11 mouse cellular contexts compared by ENCODE assay signal in genomic region chr11:78531046-78531445, GRCm38 (mm10). TPM values are rescaled to one million over a fixed set of nuclear protein-coding genes. Genes with fewer than 3 reads are reported as not detected.
A peak's percentile ranks its signal among the peaks of the same experiment; 100 is the strongest.
DNase-seq lines count a peak whose midpoint lies in the region; ATAC-seq lines count a peak whose summit lies in the region.
"Had no signal": no experiment of that assay in that cellular context is flagged by ENCODE, and none has a peak within 500 bp of the region (broad histone marks: within the 10 kb centered on the region; RNA-seq: fewer than 3 reads in every experiment).

No protein-coding gene starts in this region.

- H3K27ac ChIP-seq in heart, embryonic 15.5 days: peak overlapping the region; percentile 73
- H3K27ac ChIP-seq: hindbrain, embryonic 12.5 days; macrophage had no signal

- ATAC-seq in heart, embryonic 15.5 days (replicated peaks; ENCODE audit: insufficient number of reproducible peaks, insufficient read depth, low FRiP score, low read depth): no peak; the same call in 1 of the 2 replicates
- ATAC-seq in inflammation-experienced regulatory T-cells, adult 6 months: no peak

- no peaks in the 10 kb centered on the region for H3K9me3 ChIP-seq in heart, embryonic 15.5 days (replicated peaks)
- H3K9me3 ChIP-seq: hindbrain, embryonic 12.5 days had no signal

- no peak overlapping the region for H3K9ac ChIP-seq in heart, embryonic 15.5 days
- H3K9ac ChIP-seq: hindbrain, embryonic 12.5 days had no signal

- DNase-seq in cerebellum, postnatal 14 days: peak; percentile 33 to 52
- DNase-seq in cerebellum, postnatal 25 days: no peak
- peak; percentile 32 for DNase-seq in adrenal gland, postnatal 25 days
- peak; percentile 80 to 81 for DNase-seq in kidney, postnatal 25 days
- DNase-seq in left cerebral cortex, adult 18-20 months (ENCODE audit: low spot score in 2 of 2): no peak
- DNase-seq in layer of hippocampus, postnatal 25 days (ENCODE audit: extremely low spot score in 1 of 2, low spot score in 1 of 2): no peak
- DNase-seq: thymus, postnatal 4 days had no signal

- peaks cover 23% of the 10 kb centered on the region for H3K4me1 ChIP-seq in heart, embryonic 15.5 days (replicated peaks)

- 53% methylated on average over 6 of the region's 6 CpGs for WGBS in heart, embryonic 15.5 days

- no peaks in the 10 kb centered on the region for H3K27me3 ChIP-seq in heart, embryonic 15.5 days
- H3K27me3 ChIP-seq: hindbrain, embryonic 12.5 days had no signal

- H3K4me3 ChIP-seq in heart, embryonic 15.5 days: no peak overlapping the region
- H3K4me3 ChIP-seq: hindbrain, embryonic 12.5 days had no signal

- peak overlapping the region; percentile 11; the same call in 1 of the 2 replicates for H3K4me2 ChIP-seq in heart, embryonic 15.5 days
- H3K4me2 ChIP-seq: hindbrain, embryonic 12.5 days had no signal

- H3K36me3 ChIP-seq in heart, embryonic 15.5 days: peaks cover 38% of the 10 kb centered on the region

RNA-seq across cellular contexts. Expression of gene Tnfaip1, which starts 5.1 kb away (rescaled TPM):
- total RNA-seq in adrenal gland, postnatal 25 days (2021): 40.6 and 45.9 TPM in 2 replicates
- 63.7 and 73.0 TPM in 2 replicates for polyA plus RNA-seq in heart, embryonic 15.5 days (2015; fragmentation: Nextera tagmentation; extraction: Ambion mirVana)
- total RNA-seq in left cerebral cortex, adult 18-20 months (2021): 10 to 100 TPM; 35.3 to 36.7 TPM
- 10 to 100 TPM; 34.7 to 35.5 TPM for total RNA-seq in layer of hippocampus, postnatal 25 days (2021)
- 10 to 100 TPM; 14.6 to 20.3 (median 16.9) TPM for polyA plus RNA-seq in inflammation-experienced regulatory T-cells, adult 6 months (2017; shearing (Covaris generic))

RNA-seq across cellular contexts. Expression of gene Ift20, which starts 5.1 kb away (rescaled TPM):
- 81.9 and 97.8 TPM in 2 replicates for total RNA-seq in adrenal gland, postnatal 25 days (2021)
- polyA plus RNA-seq in heart, embryonic 15.5 days (2015; fragmentation: Nextera tagmentation; extraction: Ambion mirVana): 97.5 and 106 TPM in 2 replicates
- total RNA-seq in left cerebral cortex, adult 18-20 months (2021): 10 to 100 TPM; 81.6 to 85.9 TPM
- total RNA-seq in layer of hippocampus, postnatal 25 days (2021): 10 to 100 TPM; 80.0 to 83.0 TPM
- polyA plus RNA-seq in inflammation-experienced regulatory T-cells, adult 6 months (2017; shearing (Covaris generic)): 100 to 1,000 TPM; 104 to 117 (median 111) TPM

RNA-seq across cellular contexts. Expression of gene Poldip2, which starts 19.1 kb away (rescaled TPM):
- 155 and 159 TPM in 2 replicates for total RNA-seq in adrenal gland, postnatal 25 days (2021)
- polyA plus RNA-seq in heart, embryonic 15.5 days (2015; fragmentation: Nextera tagmentation; extraction: Ambion mirVana): 157 and 162 TPM in 2 replicates
- 100 to 1,000 TPM; 106 to 118 TPM for total RNA-seq in left cerebral cortex, adult 18-20 months (2021)
- total RNA-seq in layer of hippocampus, postnatal 25 days (2021): 100 to 1,000 TPM; 122 TPM
- 10 to 100 TPM; 12.4 to 16.8 (median 13.2) TPM for polyA plus RNA-seq in inflammation-experienced regulatory T-cells, adult 6 months (2017; shearing (Covaris generic))

RNA-seq across cellular contexts. Expression of gene Tmem199, which starts 19.1 kb away (rescaled TPM):
- 32.1 and 35.9 TPM in 2 replicates for total RNA-seq in adrenal gland, postnatal 25 days (2021)
- polyA plus RNA-seq in heart, embryonic 15.5 days (2015; fragmentation: Nextera tagmentation; extraction: Ambion mirVana): 36.3 and 37.8 TPM in 2 replicates
- total RNA-seq in left cerebral cortex, adult 18-20 months (2021): 10 to 100 TPM; 44.2 to 45.6 TPM
- total RNA-seq in layer of hippocampus, postnatal 25 days (2021): 10 to 100 TPM; 40.7 to 44.5 TPM
- polyA plus RNA-seq in inflammation-experienced regulatory T-cells, adult 6 months (2017; shearing (Covaris generic)): 10 to 100 TPM; 42.2 to 59.5 (median 54.9) TPM

RNA-seq across cellular contexts. Expression of gene Tmem97, which starts 19.5 kb away (rescaled TPM):
- 63.8 and 70.1 TPM in 2 replicates for total RNA-seq in adrenal gland, postnatal 25 days (2021)
- polyA plus RNA-seq in heart, embryonic 15.5 days (2015; fragmentation: Nextera tagmentation; extraction: Ambion mirVana): 43.8 and 48.7 TPM in 2 replicates
- 10 to 100 TPM; 20.5 to 24.6 TPM for total RNA-seq in left cerebral cortex, adult 18-20 months (2021)
- total RNA-seq in layer of hippocampus, postnatal 25 days (2021): 10 to 100 TPM; 14.4 to 15.5 TPM
- polyA plus RNA-seq in inflammation-experienced regulatory T-cells, adult 6 months (2017; shearing (Covaris generic)): 10 to 100 TPM; 15.0 to 38.9 (median 18.8) TPM

Comparison
In these comparisons a context has a peak if more than half of its experiments do, and no peak if none do; other contexts are left out.
1. DNase-seq: peak in cerebellum, postnatal 14 days (2 of 2), adrenal gland, postnatal 25 days (single experiment) and kidney, postnatal 25 days (2 of 2); none in cerebellum, postnatal 25 days (0 of 2), left cerebral cortex, adult 18-20 months (0 of 2) and layer of hippocampus, postnatal 25 days (0 of 2).